7 mouse cellular contexts compared by ENCODE assay signal in genomic region chr6:120987571-120988084, GRCm38 (mm10).
DNase-seq lines count a peak whose midpoint lies in the region; TF ChIP-seq lines count a peak whose summit lies in the region.

No protein-coding gene starts in this region.

- H3K27me3 ChIP-seq in embryonic facial prominence, embryonic 10.5 days (replicated peaks; ENCODE audit: low read depth, poor library complexity, severe bottlenecking) = no peaks in the 10 kb centered on the region

- intact Hi-C loops in heart, postnatal 36 days (cut with DNase I) = no loop called here

- WGBS in embryonic facial prominence, embryonic 10.5 days = 37% methylated on average over 10 of the region's 10 CpGs

- H3K9me3 ChIP-seq in embryonic facial prominence, embryonic 10.5 days = no peaks in the 10 kb centered on the region

- H3K4me3 ChIP-seq in embryonic facial prominence, embryonic 10.5 days = no peak overlapping the region

- H3K36me3 ChIP-seq in embryonic facial prominence, embryonic 10.5 days (replicated peaks) = peaks cover 9% of the 10 kb centered on the region

- TF ChIP-seq CTCF in brain, embryonic 14.5 days (IDR thresholded peaks at IDR 0.05; ENCODE audit: borderline replicate concordance, extremely low read depth, insufficient read depth, insufficient read length) = no peak

- TF ChIP-seq POLR2A in brain, embryonic 14.5 days (IDR thresholded peaks at IDR 0.05; ENCODE audit: borderline replicate concordance, extremely low read depth, insufficient read depth, insufficient read length, poor library complexity, severe bottlenecking) = no peak

- peaks cover 21% of the 10 kb centered on the region for H3K4me1 ChIP-seq in embryonic facial prominence, embryonic 10.5 days

- H3K27ac ChIP-seq in embryonic facial prominence, embryonic 10.5 days (replicated peaks) = peak overlapping the region; percentile 48; the same call in 1 of the 2 replicates

- peak; percentile 37 to 53 for DNase-seq in left cerebral cortex, adult 18-20 months (ENCODE audit: low spot score in 2 of 2)
- DNase-seq in left cerebral cortex, adult 11 months (ENCODE audit: low spot score) = no peak
- DNase-seq in brain, embryonic 14.5 days (ENCODE audit: low read depth) = peak; percentile 44
- no peak for DNase-seq in embryonic facial prominence, embryonic 10.5 days (ENCODE audit: low spot score)
- peak; percentile 43 to 60 for DNase-seq in heart, postnatal 36 days
- no peak for DNase-seq in MN1 (ENCODE audit: low spot score)
- no peak for DNase-seq in urinary bladder, postnatal 10 days (ENCODE audit: low spot score)

Comparison
In these comparisons a context has a peak if more than half of its experiments do, and no peak if none do; other contexts are left out.
1. DNase-seq: peak in left cerebral cortex, adult 18-20 months (2 of 2), brain, embryonic 14.5 days (single experiment) and heart, postnatal 36 days (2 of 2); none in left cerebral cortex, adult 11 months (single experiment), embryonic facial prominence, embryonic 10.5 days (single experiment), MN1 (single experiment) and urinary bladder, postnatal 10 days (single experiment).